Mouse (Mus musculus) testis, adult 2 months (tissue): Measurements from ENCODE around the gene Sin3b. TPM values are rescaled to one million over a fixed set of nuclear protein-coding genes. Genes with fewer than 3 reads are reported as not detected.

Experiments used
- H3K27ac ChIP-seq: fragments of 200-500 bp; 2 replicates; pipeline ENCODE4 v1.5.1; 2012; ENCODE audit warnings: low read depth, low read length; ENCODE audit not compliant: control insufficient read depth, insufficient read depth
- H3K27me3 ChIP-seq: fragments of 200-500 bp; 2 replicates; pipeline ENCODE4 v1.6.1; 2012; ENCODE audit warnings: mild to moderate bottlenecking, low read length, moderate library complexity; ENCODE audit not compliant: control insufficient read depth, insufficient read depth
- H3K36me3 ChIP-seq: fragments of 200-500 bp; 2 replicates; pipeline ENCODE4 v1.6.1; 2012; ENCODE audit warnings: mild to moderate bottlenecking, low read length; ENCODE audit not compliant: control insufficient read depth, insufficient read depth
- H3K4me1 ChIP-seq: fragments of 200-500 bp; 2 replicates; pipeline ENCODE4 v1.6.1; 2012; ENCODE audit warnings: low read length; ENCODE audit not compliant: control insufficient read depth, insufficient read depth
- H3K4me3 ChIP-seq: fragments of 200-500 bp; 2 replicates; pipeline ENCODE4 v1.5.1; 2012; ENCODE audit warnings: low read depth, mild to moderate bottlenecking, low read length, moderate library complexity, mixed read lengths; ENCODE audit not compliant: control insufficient read depth
- CTCF ChIP-seq: fragments of 200-500 bp; IDR thresholded peaks from 2 replicates; pipeline ENCODE4 v1.5.1; 2012; ENCODE audit warnings: low read depth, mild to moderate bottlenecking, inconsistent platforms, low read length, moderate library complexity; ENCODE audit not compliant: control insufficient read depth, insufficient read depth, insufficient replicate concordance
- POLR2A ChIP-seq: fragments of 200-500 bp; IDR thresholded peaks from 2 replicates; pipeline ENCODE4 v1.6.1; 2012; ENCODE audit warnings: low read depth, mild to moderate bottlenecking, inconsistent platforms, low read length, moderate library complexity; ENCODE audit not compliant: control insufficient read depth
- polyA plus RNA-seq: library from polyadenylated mRNA; depleted of rRNA; stranded (reverse); fragments of >200 nt; gene quantifications from 2 replicates; pipeline ENCODE4 v1.2.3, GENCODE M21; 2012; rRNA removed

The Sin3b gene
- polyA plus RNA-seq, 1 experiment: 505 TPM

- Histone ChIP-seq H3K4me3 (no peak overlapping the region), H3K4me1 (no peaks in the 10 kb centered on the region; the same call in 1 of the 2 replicates), H3K27me3 (no peaks in the 10 kb centered on the region), H3K36me3 (no peaks in the 10 kb centered on the region), H3K27ac (no peak overlapping the region)
- TF ChIP-seq POLR2A: no peak
- no peak for TF ChIP-seq CTCF
Observed at GRCm38 (mm10) chr8:72762306-72762705, 39.2 kb downstream of the Sin3b start.

- Histone ChIP-seq H3K36me3 (no peaks in the 10 kb centered on the region), H3K4me1 (no peaks in the 10 kb centered on the region; the same call in 1 of the 2 replicates), H3K4me3 (no peak overlapping the region), H3K27me3 (no peaks in the 10 kb centered on the region), H3K27ac (no peak overlapping the region)
- TF ChIP-seq CTCF (no peak), POLR2A (no peak)
Observed at GRCm38 (mm10) chr8:72765696-72766095, 42.6 kb downstream of the Sin3b start.

- no peaks in the 10 kb centered on the region for H3K36me3 ChIP-seq
- no peaks in the 10 kb centered on the region for H3K27me3 ChIP-seq
- H3K27ac ChIP-seq: no peak overlapping the region
- TF ChIP-seq POLR2A (no peak), CTCF (no peak)
- no peak overlapping the region for H3K4me3 ChIP-seq
- H3K4me1 ChIP-seq: no peaks in the 10 kb centered on the region; the same call in 1 of the 2 replicates
Observed at GRCm38 (mm10) chr8:72766777-72767176, 43.7 kb downstream of the Sin3b start.

- H3K4me3 ChIP-seq: no peak overlapping the region
- TF ChIP-seq CTCF: no peak
- no peak for TF ChIP-seq POLR2A
- no peaks in the 10 kb centered on the region for H3K36me3 ChIP-seq
- H3K27ac ChIP-seq: no peak overlapping the region
- no peaks in the 10 kb centered on the region for H3K27me3 ChIP-seq
- H3K4me1 ChIP-seq: no peaks in the 10 kb centered on the region
Observed at GRCm38 (mm10) chr8:72777797-72778196, 54.7 kb downstream of the Sin3b start.

- Histone ChIP-seq H3K27me3 (no peaks in the 10 kb centered on the region), H3K4me1 (no peaks in the 10 kb centered on the region), H3K4me3 (no peak overlapping the region), H3K36me3 (no peaks in the 10 kb centered on the region), H3K27ac (no peak overlapping the region)
- TF ChIP-seq CTCF (no peak), POLR2A (no peak)
Observed at GRCm38 (mm10) chr8:72780644-72781043, 57.6 kb downstream of the Sin3b start.

GRCm38 (mm10) chr8:72801583-72801982 is 78.5 kb downstream of the Sin3b start:
- Histone ChIP-seq H3K27ac (no peak overlapping the region), H3K27me3 (no peaks in the 10 kb centered on the region), H3K4me3 (no peak overlapping the region), H3K36me3 (no peaks in the 10 kb centered on the region), H3K4me1 (no peaks in the 10 kb centered on the region)
- TF ChIP-seq POLR2A (no peak), CTCF (no peak)

Other genes starting within 250 kb of the Sin3b start
- 54.1 and 57.7 TPM in 2 replicates for gene Cherp, start 248.1 kb upstream of the Sin3b start, polyA plus RNA-seq
- 9.1 and 10.4 TPM in 2 replicates for gene Slc35e1, start 230.7 kb upstream of the Sin3b start, polyA plus RNA-seq
- gene Med26, start 175.0 kb upstream of the Sin3b start, polyA plus RNA-seq: 80.0 and 95.3 TPM in 2 replicates
- gene Smim7, start 152.2 kb upstream of the Sin3b start, polyA plus RNA-seq: 12.7 and 14.0 TPM in 2 replicates
- gene Tmem38a, start 151.2 kb upstream of the Sin3b start, polyA plus RNA-seq: 2.6 and 3.1 TPM in 2 replicates
- 0.69 and 0.79 TPM in 2 replicates for gene Nwd1, start 76.6 kb upstream of the Sin3b start, polyA plus RNA-seq
- gene F2rl3, start 38.6 kb downstream of the Sin3b start, polyA plus RNA-seq: 0.30 and 0.46 TPM in 2 replicates